Mouse (Mus musculus): ENCODE data around the gene Slc11a2.
"Not testable (repeated sequence)": the region's sequence is repeated elsewhere in the genome, so short reads cannot be mapped to it uniquely, and the experiment has no call there.

Slc11a2 gene

DNA sequence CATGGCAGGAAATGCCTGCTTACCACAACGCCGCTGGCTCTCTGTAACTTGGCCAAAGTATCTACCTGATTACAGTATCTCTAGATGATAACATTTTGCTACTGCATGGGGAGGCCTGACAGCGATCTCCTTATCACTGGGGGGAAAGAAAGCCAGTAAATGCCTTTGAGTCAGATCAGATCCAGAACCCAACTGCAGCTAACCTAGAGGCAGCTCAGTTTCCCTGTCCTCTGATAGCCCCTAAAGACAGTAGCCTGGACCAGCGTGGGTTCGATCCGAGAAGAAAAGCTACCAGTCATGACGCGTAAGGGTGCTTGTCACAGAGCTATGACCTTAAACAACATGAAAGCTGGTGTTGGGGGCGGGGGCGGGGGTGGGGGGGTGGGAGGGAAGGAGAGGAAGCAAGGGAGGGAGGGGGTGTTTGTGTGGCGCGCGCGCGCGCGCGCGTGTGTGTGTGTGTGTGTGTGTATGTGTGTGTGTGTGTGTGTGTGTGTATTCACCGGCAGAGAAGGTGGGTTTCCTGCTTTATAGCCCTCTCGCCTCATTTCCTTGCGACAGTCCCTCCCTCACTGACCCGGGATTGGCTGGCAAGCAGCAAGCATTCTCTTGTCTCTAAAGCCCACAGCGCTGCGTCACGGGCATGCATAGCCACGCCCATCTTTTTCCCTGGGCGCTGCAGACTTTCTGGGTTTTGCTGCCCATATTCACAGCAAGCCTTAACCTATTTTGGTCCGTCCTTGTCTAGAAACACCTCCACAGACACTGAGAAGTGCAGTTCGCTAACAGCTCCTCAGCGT lies 18.5 kb upstream of the Slc11a2 start:
- in situ Hi-C loops (cut with MboI; ENCODE audit: low pct_unique_long_range_greater_than_20kb in 1 of 2, low sequenced_read_pairs in 2 of 2, unreplicated experiment in 1 of 2): no loop called here

GRCm38 (mm10) chr15:100436518-100436917 lies 11.6 kb upstream of the Slc11a2 start:
- in situ Hi-C loops (cut with MboI; ENCODE audit: low pct_unique_long_range_greater_than_20kb in 1 of 2, low sequenced_read_pairs in 2 of 2, unreplicated experiment in 1 of 2): no loop called here

DNA sequence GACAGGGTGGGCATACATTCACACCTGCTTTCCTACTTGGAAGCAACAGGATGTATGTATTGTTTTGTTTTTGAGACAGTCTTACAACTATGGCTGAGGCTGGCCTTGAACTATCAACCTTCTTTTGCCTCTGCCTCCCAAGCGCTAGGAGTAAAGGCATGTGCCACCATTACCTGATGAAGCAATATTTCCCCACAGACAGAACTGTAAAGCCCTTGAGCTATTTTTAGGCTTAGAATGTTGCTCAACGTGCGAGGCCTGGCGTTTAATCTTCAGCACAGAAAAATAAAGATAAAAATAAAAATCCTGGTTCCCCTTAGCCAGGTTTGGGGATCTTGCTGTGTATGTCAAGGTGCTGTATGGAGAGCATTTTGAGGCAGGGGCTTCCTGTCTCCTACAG lies 11.2 kb upstream of the Slc11a2 start:
- in situ Hi-C loops (cut with MboI; ENCODE audit: low pct_unique_long_range_greater_than_20kb in 1 of 2, low sequenced_read_pairs in 2 of 2, unreplicated experiment in 1 of 2): no loop called here

- in situ Hi-C loops (cut with MboI; ENCODE audit: low pct_unique_long_range_greater_than_20kb in 1 of 2, low sequenced_read_pairs in 2 of 2, unreplicated experiment in 1 of 2): no loop called here
Measured at GRCm38 (mm10) chr15:100433234-100433633, 8.4 kb upstream of the Slc11a2 start.

DNA sequence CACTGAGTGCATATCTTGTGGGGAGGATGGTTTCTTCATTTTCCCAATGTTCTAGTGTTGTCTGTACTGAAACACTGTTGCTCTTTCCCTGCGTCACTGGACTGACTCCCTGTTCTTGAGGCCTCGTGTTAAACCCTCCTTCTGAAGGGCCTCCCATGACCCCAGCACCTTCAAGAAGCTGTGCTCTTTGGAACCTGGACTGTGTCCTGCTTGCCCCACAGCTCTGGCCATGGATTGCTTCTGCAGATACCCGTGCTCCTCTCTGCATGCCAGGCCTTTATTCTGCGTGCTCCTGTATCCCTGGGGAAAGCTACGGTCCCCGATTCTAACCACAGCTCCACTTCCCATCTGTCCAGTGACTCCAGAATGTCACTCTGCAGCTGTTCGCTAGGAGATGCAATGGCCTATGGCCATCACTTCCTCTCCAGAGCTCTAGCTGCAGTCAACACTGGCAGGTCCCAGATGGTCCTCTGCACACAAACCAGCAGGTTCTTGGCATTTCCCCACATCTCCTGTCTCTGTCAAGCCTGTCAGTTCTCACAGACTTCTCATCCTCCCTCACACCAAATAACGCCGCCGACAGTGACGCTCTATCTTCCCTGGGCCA lies 5.2 kb upstream of the Slc11a2 start:
- in situ Hi-C loops (cut with MboI; ENCODE audit: low pct_unique_long_range_greater_than_20kb in 1 of 2, low sequenced_read_pairs in 2 of 2, unreplicated experiment in 1 of 2): no loop called here

- in situ Hi-C loops (cut with MboI; ENCODE audit: low pct_unique_long_range_greater_than_20kb in 1 of 2, low sequenced_read_pairs in 2 of 2, unreplicated experiment in 1 of 2): no loop called here
Measured at GRCm38 (mm10) chr15:100428296-100428905, 3.5 kb upstream of the Slc11a2 start.

DNA sequence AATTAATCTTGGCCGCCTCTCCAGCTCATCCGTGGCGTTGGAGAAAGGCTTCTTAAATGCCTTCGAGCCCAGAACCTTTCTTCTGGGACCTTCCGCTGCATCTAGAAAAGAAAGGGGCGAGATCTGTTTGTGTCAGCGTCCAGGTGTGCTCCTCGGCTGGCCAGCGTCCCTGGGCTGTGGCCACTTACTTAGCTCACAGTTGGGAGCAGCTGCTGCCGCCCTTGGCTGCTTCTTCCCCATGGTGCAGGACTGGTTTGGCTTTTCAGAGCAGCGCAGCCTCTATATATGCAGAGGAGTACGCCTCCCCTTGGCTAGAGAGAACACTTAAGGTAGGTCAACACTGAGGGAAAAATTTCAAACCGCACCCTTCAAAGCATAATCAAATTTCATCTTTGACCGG lies 956 bp downstream of the Slc11a2 start:
- in situ Hi-C loops (cut with MboI; ENCODE audit: low pct_unique_long_range_greater_than_20kb in 1 of 2, low sequenced_read_pairs in 2 of 2, unreplicated experiment in 1 of 2): no loop called here

GRCm38 (mm10) chr15:100422899-100423860 lies 1.7 kb downstream of the Slc11a2 start:
- in situ Hi-C loops (cut with MboI; ENCODE audit: low pct_unique_long_range_greater_than_20kb in 1 of 2, low sequenced_read_pairs in 2 of 2, unreplicated experiment in 1 of 2): no loop called here

DNA sequence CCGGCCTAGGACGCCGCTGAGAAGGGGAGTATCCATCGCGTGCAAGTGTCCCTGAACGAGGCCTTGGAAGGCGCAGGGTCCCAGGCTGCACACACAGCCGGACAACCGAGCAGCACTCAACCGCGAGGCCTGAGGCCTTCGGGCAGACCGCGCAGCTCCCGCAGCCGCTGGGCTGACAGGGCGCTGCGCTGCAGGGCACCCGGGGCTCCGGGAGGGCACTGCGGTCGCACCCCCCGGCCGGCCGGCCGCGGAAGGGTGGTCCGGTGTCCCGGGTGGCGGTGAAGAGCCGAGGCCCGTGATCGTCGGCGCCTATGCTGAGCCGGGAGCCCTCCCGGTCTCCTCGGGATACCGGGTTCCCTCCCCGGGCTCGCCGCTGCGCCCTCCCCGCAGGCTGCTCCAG lies 2.4 kb downstream of the Slc11a2 start:
- in situ Hi-C loops (cut with MboI; ENCODE audit: low pct_unique_long_range_greater_than_20kb in 1 of 2, low sequenced_read_pairs in 2 of 2, unreplicated experiment in 1 of 2): no loop called here

DNA sequence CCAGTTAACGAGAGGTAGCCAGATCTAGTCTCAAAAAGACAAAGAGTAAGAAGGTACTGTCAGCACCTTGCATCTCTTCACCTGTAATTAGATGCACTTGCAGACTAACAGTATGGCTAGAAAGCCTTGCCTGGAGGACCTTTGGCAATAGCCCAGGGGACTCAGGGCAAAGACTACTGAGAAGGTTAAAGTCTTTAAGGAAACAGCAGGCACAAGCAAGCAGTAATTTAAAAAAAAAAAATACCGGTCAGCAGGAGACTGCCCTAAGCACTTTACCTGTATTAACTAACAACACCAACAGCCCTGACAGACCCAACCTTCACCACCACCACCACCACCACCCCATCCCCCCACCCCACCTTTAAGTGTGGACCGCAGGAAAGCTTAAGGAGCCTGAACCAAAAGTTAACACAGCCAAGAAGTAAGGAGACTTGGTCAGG lies 3.1 kb downstream of the Slc11a2 start, which contains the start of gene Gm5475:
Gm5475 (plus strand) TSS at position 390 of the 440 bp plus-strand sequence.
- in situ Hi-C loops (cut with MboI; ENCODE audit: low pct_unique_long_range_greater_than_20kb in 1 of 2, low sequenced_read_pairs in 2 of 2, unreplicated experiment in 1 of 2): not testable (repeated sequence)

DNA sequence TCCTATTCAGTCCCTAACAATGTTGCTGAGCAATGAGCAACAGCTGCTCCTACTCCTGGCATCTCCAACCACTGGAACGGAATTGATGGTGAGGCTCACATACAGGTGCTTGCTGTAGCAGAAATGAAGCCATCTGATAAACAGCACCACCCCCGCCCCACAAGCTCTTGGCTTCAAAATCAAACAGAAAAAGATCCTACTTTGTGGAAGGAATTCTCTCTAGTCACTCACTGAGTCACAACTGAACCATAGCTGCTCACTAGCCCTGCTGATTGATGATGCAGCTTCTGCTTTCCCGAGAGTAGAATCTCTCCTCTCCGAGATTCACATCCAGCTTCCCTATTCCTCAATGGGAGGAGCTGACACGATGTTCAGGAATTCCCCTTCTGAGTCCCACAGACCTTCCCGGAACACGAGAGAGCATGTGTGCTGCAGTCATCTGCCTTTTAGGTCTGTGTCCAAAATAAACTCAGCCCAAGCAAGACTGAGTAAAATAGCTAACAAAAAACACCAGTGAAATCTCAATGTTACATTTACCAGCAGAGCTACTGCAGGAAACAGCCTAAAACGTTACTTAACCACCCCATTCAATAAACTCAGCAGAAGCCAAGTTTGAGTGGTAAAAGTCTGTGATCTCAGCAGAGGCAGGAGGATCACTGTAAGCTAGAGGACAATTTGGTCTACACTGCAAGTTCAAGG lies 3.7 kb downstream of the Slc11a2 start:
- in situ Hi-C loops (cut with MboI; ENCODE audit: low pct_unique_long_range_greater_than_20kb in 1 of 2, low sequenced_read_pairs in 2 of 2, unreplicated experiment in 1 of 2): no loop called here

GRCm38 (mm10) chr15:100419901-100420745 lies 4.7 kb downstream of the Slc11a2 start:
- in situ Hi-C loops (cut with MboI; ENCODE audit: low pct_unique_long_range_greater_than_20kb in 1 of 2, low sequenced_read_pairs in 2 of 2, unreplicated experiment in 1 of 2): no loop called here

- in situ Hi-C loops (cut with MboI; ENCODE audit: low pct_unique_long_range_greater_than_20kb in 1 of 2, low sequenced_read_pairs in 2 of 2, unreplicated experiment in 1 of 2): no loop called here
Measured at GRCm38 (mm10) chr15:100419311-100419710, 5.6 kb downstream of the Slc11a2 start.

DNA sequence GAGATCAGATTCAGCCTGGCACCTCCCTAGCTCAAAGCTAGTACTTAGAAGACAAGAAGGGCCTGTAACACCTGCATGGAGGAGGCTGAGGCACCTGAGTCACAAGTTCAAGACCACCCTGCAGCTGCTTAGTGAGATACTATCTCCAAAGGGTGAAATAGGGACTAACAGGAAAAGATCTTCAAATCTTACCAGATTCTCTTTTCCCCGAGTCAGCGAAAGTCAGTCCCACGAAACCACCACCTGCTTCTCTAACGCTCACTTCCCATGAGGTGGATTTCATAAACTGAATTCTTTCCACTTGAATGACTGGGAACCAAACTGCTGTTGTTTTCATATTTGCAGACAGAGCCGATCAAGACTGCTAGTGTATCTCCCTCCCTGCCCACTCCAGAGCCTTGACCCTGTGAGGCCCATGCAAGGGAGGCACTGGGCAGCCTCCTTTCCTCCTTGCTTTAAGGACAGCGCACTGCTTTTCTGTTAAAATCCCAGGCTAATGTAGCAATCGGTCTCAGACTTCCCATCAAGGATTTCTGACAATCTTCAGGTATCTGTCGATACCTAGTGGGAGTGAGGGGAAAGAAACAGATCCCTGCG lies 6.9 kb downstream of the Slc11a2 start:
- in situ Hi-C loops (cut with MboI; ENCODE audit: low pct_unique_long_range_greater_than_20kb in 1 of 2, low sequenced_read_pairs in 2 of 2, unreplicated experiment in 1 of 2): no loop called here

DNA sequence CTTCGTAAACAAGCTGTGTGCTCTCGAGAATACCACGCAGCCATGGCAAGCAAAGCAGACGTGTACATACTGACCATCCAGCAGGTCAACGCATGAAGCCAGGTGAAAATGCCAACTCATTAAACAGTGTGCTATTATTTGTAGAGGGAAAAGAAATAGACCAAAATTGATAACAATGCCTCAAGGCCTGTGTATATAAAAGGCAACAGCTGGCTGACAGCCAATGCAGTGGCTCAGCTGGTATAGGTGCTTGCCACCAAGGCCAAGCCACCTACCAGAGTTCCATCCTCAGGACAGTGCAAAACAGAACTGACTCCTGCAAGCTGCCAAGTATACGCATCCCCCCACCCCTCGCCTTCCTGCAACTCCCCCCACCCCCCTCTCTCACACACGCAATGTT lies 9.2 kb downstream of the Slc11a2 start:
- in situ Hi-C loops (cut with MboI; ENCODE audit: low pct_unique_long_range_greater_than_20kb in 1 of 2, low sequenced_read_pairs in 2 of 2, unreplicated experiment in 1 of 2): no loop called here

DNA sequence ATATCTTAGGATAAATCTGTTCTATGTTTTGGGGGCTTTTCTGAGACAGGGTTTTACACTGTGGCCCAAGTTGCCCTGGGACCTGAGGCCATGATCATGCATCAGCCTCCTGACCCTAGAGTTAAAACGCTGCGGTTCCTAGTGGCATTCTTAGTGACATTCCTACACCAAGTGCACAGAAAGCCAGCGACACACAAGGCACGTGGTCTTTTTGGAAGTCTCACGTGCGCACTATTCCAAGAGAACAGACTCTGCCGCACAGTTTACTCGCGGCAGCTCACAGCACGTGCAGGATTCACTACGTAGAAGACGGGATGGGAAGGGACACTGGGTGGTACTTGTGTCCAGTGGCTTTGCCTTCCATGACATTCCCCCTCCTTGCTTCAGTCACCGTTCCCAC lies 9.9 kb downstream of the Slc11a2 start:
- in situ Hi-C loops (cut with MboI; ENCODE audit: low pct_unique_long_range_greater_than_20kb in 1 of 2, low sequenced_read_pairs in 2 of 2, unreplicated experiment in 1 of 2): no loop called here

GRCm38 (mm10) chr15:100414011-100414410 lies 10.9 kb downstream of the Slc11a2 start:
- in situ Hi-C loops (cut with MboI; ENCODE audit: low pct_unique_long_range_greater_than_20kb in 1 of 2, low sequenced_read_pairs in 2 of 2, unreplicated experiment in 1 of 2): no loop called here

Measured in mouse embryonic stem cell (cell line).